ENCODE assay signal across 12 mouse cellular contexts in the genomic region with DNA sequence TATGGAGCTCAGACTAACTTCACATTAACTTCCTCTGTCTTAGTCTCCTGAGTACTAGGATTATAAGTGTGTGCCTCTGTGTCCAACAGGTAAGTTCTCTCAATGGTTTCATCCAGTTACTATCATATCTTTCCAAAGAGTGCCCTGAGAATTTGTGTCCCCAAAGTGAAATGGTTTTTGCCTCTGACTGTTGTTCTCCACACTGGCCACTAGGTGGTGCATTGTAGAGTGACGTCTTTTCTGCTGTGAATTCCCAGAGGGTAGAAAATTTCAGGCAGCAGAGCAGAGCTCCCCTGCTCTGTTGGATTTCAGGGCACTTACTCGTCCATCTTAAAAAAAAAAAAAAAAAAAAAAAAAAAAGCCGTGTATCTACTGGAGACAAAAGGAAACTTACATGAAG.
DNase-seq lines count a peak whose midpoint lies in the region; ATAC-seq and TF ChIP-seq lines count a peak whose summit lies in the region.
"Had no signal": no experiment of that assay in that cellular context is flagged by ENCODE, and none has a peak within 500 bp of the region (broad histone marks: within the 10 kb centered on the region; RNA-seq: fewer than 3 reads in every experiment).

No protein-coding gene starts in this region.

- no peak overlapping the region for H3K4me2 ChIP-seq in kidney, postnatal 0 days (ENCODE audit: low read length)
- H3K4me2 ChIP-seq in kidney, embryonic 15.5 days = no peak overlapping the region
- H3K4me2 ChIP-seq: embryonic facial prominence, embryonic 12.5 days had no signal

- peak; percentile 61 for TF ChIP-seq CTCF in kidney, postnatal 0 days (IDR thresholded peaks at IDR 0.05; ENCODE audit: low read depth)
- TF ChIP-seq CTCF in ES-Bruce4 (IDR thresholded peaks at IDR 0.05; ENCODE audit: low read depth, low read length) = peak; percentile 11

- ATAC-seq in kidney, postnatal 0 days (replicated peaks; ENCODE audit: low FRiP score, low read depth) = no peak
- no peak for ATAC-seq in kidney, embryonic 15.5 days (replicated peaks; ENCODE audit: low FRiP score)
- ATAC-seq in inflammation-experienced regulatory T-cells, adult 6 months = peak; percentile 32

- H3K4me3 ChIP-seq in kidney, postnatal 0 days (replicated peaks; ENCODE audit: low read depth, low read length) = no peak overlapping the region
- H3K4me3 ChIP-seq in kidney, embryonic 15.5 days (replicated peaks) = no peak overlapping the region
- H3K4me3 ChIP-seq in ES-Bruce4 (ENCODE audit: low read depth, low read length) = no peak overlapping the region
- H3K4me3 ChIP-seq: embryonic facial prominence, embryonic 12.5 days; myocyte had no signal

- H3K4me1 ChIP-seq in kidney, postnatal 0 days (replicated peaks; ENCODE audit: insufficient read depth, low read length) = no peaks in the 10 kb centered on the region
- no peaks in the 10 kb centered on the region for H3K4me1 ChIP-seq in kidney, embryonic 15.5 days
- H3K4me1 ChIP-seq in ES-Bruce4 (ENCODE audit: control insufficient read depth, insufficient read depth, low read length) = no peaks in the 10 kb centered on the region
- H3K4me1 ChIP-seq: embryonic facial prominence, embryonic 12.5 days had no signal

- DNase-seq in kidney, postnatal 0 days (ENCODE audit: low spot score) = peak; percentile 18
- peak; percentile 25 for DNase-seq in 416B (ENCODE audit: low read depth)
- DNase-seq in cerebellum, adult 9-10 months = no peak
- no peak for DNase-seq in layer of hippocampus, adult 8-10 months (ENCODE audit: low spot score in 2 of 2)
- DNase-seq: kidney, adult 8-10 months; lung, adult 18-20 months; thymus, postnatal 14 days had no signal

- no peak overlapping the region for H3K9ac ChIP-seq in kidney, postnatal 0 days (ENCODE audit: low read depth, low read length)
- no peak overlapping the region for H3K9ac ChIP-seq in kidney, embryonic 15.5 days
- no peak overlapping the region for H3K9ac ChIP-seq in ES-Bruce4 (ENCODE audit: low read depth, poor library complexity, severe bottlenecking)
- H3K9ac ChIP-seq: embryonic facial prominence, embryonic 12.5 days had no signal

- no peaks in the 10 kb centered on the region for H3K9me3 ChIP-seq in kidney, postnatal 0 days (replicated peaks; ENCODE audit: low read length)
- H3K9me3 ChIP-seq in kidney, embryonic 15.5 days (replicated peaks) = no peaks in the 10 kb centered on the region
- H3K9me3 ChIP-seq in ES-Bruce4 (replicated peaks; ENCODE audit: control insufficient read depth, insufficient read depth, low read length, poor library complexity, severe bottlenecking) = no peaks in the 10 kb centered on the region; the same call in 1 of the 2 replicates
- H3K9me3 ChIP-seq: embryonic facial prominence, embryonic 12.5 days had no signal

- no peak for TF ChIP-seq EP300 in ES-Bruce4 (IDR thresholded peaks at IDR 0.05; ENCODE audit: insufficient read depth, low read depth, low read length)

- H3K36me3 ChIP-seq in kidney, postnatal 0 days (ENCODE audit: insufficient read depth, low read length) = no peaks in the 10 kb centered on the region
- no peaks in the 10 kb centered on the region for H3K36me3 ChIP-seq in kidney, embryonic 15.5 days
- no peaks in the 10 kb centered on the region for H3K36me3 ChIP-seq in ES-Bruce4 (ENCODE audit: control insufficient read depth, insufficient read depth, low read length, poor library complexity, severe bottlenecking)
- H3K36me3 ChIP-seq: embryonic facial prominence, embryonic 12.5 days had no signal

- no peak overlapping the region for H3K27ac ChIP-seq in kidney, postnatal 0 days
- H3K27ac ChIP-seq in kidney, embryonic 15.5 days = no peak overlapping the region
- no peak overlapping the region for H3K27ac ChIP-seq in ES-Bruce4 (ENCODE audit: insufficient read depth, low read length)
- H3K27ac ChIP-seq: embryonic facial prominence, embryonic 12.5 days had no signal

- TF ChIP-seq POLR2A in ES-Bruce4 (IDR thresholded peaks at IDR 0.05; ENCODE audit: insufficient read depth, low read length) = no peak

- no peaks in the 10 kb centered on the region for H3K27me3 ChIP-seq in kidney, postnatal 0 days (ENCODE audit: insufficient read depth, low read length)
- no peaks in the 10 kb centered on the region for H3K27me3 ChIP-seq in kidney, embryonic 15.5 days
- no peaks in the 10 kb centered on the region for H3K27me3 ChIP-seq in ES-Bruce4 (ENCODE audit: control insufficient read depth, insufficient read depth, low read length, poor library complexity, severe bottlenecking)
- H3K27me3 ChIP-seq: embryonic facial prominence, embryonic 12.5 days had no signal

- WGBS in kidney, postnatal 0 days = 45% methylated on average over 3 of the region's 3 CpGs
- 53% methylated on average over 3 of the region's 3 CpGs for WGBS in kidney, embryonic 15.5 days

Comparison
In these comparisons a context has a peak if more than half of its experiments do, and no peak if none do; other contexts are left out.
1. DNase-seq: peak in kidney, postnatal 0 days (single experiment) and 416B (single experiment); none in cerebellum, adult 9-10 months (single experiment) and layer of hippocampus, adult 8-10 months (0 of 2).